Mouse (Mus musculus) embryonic facial prominence, embryonic 15.5 days (tissue): ENCODE measurements around the gene Grb14. TPM values are rescaled to one million over a fixed set of nuclear protein-coding genes. Genes with fewer than 3 reads are reported as not detected.

ENCODE experiments used
- ATAC-seq: fragments of 200-750 bp; cut with Nextera tagmentation; 2 replicates; pipeline ENCODE4 v1.8.0; 2017; ENCODE audit warnings: low read depth, moderate TSS enrichment; ENCODE audit not compliant: insufficient number of reproducible peaks, low FRiP score, low TSS enrichment
- H3K27ac ChIP-seq: fragments of 300-500 bp; sonication (generic); replicated peaks from 2 replicates; pipeline ENCODE4 v1.5.1; 2015; ENCODE audit warnings: mild to moderate bottlenecking, inconsistent platforms
- H3K27me3 ChIP-seq: fragments of 300-500 bp; sonication (generic); 2 replicates; pipeline ENCODE4 v1.6.1; 2015; ENCODE audit warnings: inconsistent platforms
- H3K36me3 ChIP-seq: fragments of 300-500 bp; sonication (generic); 2 replicates; pipeline ENCODE4 v1.6.1; 2015; ENCODE audit warnings: mild to moderate bottlenecking, inconsistent platforms
- H3K4me1 ChIP-seq: fragments of 300-500 bp; sonication (generic); 2 replicates; pipeline ENCODE4 v1.6.1; 2015; ENCODE audit warnings: inconsistent platforms
- H3K4me2 ChIP-seq: fragments of 300-500 bp; sonication (generic); replicated peaks from 2 replicates; pipeline ENCODE4 v1.6.1; 2015; ENCODE audit warnings: mild to moderate bottlenecking, inconsistent platforms
- H3K4me3 ChIP-seq: fragments of 300-500 bp; sonication (generic); replicated peaks from 2 replicates; pipeline ENCODE4 v1.5.1; 2015; ENCODE audit warnings: mild to moderate bottlenecking, inconsistent platforms
- H3K9ac ChIP-seq: fragments of 300-500 bp; sonication (generic); 2 replicates; pipeline ENCODE4 v1.6.1; 2015; ENCODE audit warnings: inconsistent platforms
- H3K9me3 ChIP-seq: fragments of 300-500 bp; sonication (generic); replicated peaks from 2 replicates; pipeline ENCODE4 v1.6.1; 2016; ENCODE audit warnings: inconsistent platforms
- WGBS: fragments of 180-500 bp; shearing (Covaris S2); methylation state at CpG from one replicate; pipeline ENCODE4 v1.1.7; 2015; 5-methylcytosine and 5-hydroxymethylcytosine counted together
- polyA plus RNA-seq: library from polyadenylated mRNA; unstranded; fragments of >200 nt; fragmentation: Nextera tagmentation; extraction: Ambion mirVana; gene quantifications from 2 replicates; pipeline ENCODE4 v1.2.1, GENCODE M21; 2015

The Grb14 gene
- polyA plus RNA-seq, 1 experiment from 2014 or later, result 12.5 TPM

DNA sequence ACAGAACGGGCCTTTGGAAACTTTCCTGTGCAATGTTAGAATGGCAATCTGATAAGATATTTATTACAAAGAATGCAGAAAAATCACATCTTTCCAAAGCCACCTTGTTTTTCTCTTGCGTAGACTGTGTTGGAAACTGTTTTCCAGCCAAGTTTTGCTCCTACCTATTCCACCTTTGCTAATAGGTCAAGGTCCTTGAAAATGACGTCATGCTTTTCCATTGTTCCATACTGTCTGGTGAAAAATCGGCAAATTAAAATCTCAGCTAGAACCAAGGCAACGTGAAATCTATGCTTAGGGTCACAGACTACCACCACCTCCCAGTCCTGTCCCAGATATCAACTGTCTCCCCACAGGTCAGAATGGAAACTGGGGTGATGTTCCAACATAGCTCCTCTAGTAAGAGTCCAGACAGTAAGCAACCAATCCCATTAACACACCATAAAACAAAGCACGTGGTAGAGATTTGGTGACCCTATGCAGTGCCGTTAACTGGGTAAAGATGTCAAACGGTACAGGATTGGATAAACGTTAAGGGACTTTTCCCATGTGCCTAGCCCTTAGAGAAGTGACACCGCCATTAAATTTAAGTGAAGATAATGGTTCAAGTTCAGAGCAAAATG, 50.9 kb downstream of the Grb14 start:
- Histone ChIP-seq H3K9me3 (no peaks in the 10 kb centered on the region), H3K4me2 (no peak overlapping the region), H3K9ac (no peak overlapping the region), H3K27ac (no peak overlapping the region), H3K4me1 (peaks cover 4% of the 10 kb centered on the region; the same call in 1 of the 2 replicates), H3K4me3 (no peak overlapping the region), H3K27me3 (no peaks in the 10 kb centered on the region), H3K36me3 (no peaks in the 10 kb centered on the region)
- WGBS, result 70% methylated on average over 10 of the region's 10 CpGs
- no peak for ATAC-seq

DNA sequence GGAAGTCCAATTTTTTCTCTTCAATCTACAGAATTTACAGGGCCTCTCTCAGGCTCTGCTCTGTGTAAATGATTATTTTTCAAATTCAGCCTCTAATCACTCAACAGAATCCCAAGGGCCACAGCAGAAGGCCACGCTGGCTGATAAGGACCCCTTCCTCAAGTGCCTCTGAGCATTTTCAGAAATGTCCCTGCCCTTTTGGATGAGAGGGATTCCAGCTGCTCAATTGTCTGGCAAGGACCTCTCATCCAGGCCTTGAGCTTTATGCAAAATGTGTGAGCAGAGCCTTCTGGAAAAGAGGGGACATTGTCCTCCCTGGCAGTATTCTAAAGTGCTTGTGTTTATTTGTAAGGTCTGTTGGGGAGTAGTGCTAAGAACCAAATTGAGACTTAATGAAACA, 51.7 kb downstream of the Grb14 start:
- Histone ChIP-seq H3K36me3 (no peaks in the 10 kb centered on the region), H3K27ac (no peak overlapping the region), H3K9ac (no peak overlapping the region), H3K4me2 (no peak overlapping the region), H3K4me1 (peaks cover 4% of the 10 kb centered on the region; the same call in 1 of the 2 replicates), H3K27me3 (no peaks in the 10 kb centered on the region), H3K9me3 (no peaks in the 10 kb centered on the region), H3K4me3 (no peak overlapping the region)
- no peak for ATAC-seq
- WGBS, result 85% methylated on average over 1 of the region's 1 CpGs

DNA sequence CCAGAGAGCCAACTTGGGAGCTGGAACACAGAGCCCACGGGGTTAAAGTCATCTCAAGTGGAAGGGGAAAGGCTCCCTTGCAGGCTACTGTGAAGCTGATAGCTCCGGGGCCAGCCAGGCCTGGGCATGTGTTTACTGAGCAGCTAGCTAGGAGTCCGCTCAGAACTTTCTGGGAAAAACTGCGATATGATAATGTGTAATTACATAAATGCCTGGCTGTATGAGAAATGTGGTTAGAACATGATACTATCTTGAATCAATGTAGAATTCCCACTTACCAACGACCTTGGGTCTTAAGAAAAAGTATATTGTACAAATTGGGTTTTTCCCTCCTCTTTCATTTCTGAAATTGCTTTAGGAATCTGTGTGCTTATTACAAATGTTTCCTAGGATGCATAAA, 53.0 kb downstream of the Grb14 start:
- WGBS, result 38% methylated on average over 5 of the region's 5 CpGs
- Histone ChIP-seq H3K9ac (no peak overlapping the region), H3K4me2 (no peak overlapping the region), H3K27me3 (no peaks in the 10 kb centered on the region), H3K4me3 (no peak overlapping the region), H3K36me3 (no peaks in the 10 kb centered on the region), H3K27ac (no peak overlapping the region), H3K9me3 (no peaks in the 10 kb centered on the region), H3K4me1 (peaks cover 11% of the 10 kb centered on the region; the same call in 1 of the 2 replicates)
- ATAC-seq, result no peak

DNA sequence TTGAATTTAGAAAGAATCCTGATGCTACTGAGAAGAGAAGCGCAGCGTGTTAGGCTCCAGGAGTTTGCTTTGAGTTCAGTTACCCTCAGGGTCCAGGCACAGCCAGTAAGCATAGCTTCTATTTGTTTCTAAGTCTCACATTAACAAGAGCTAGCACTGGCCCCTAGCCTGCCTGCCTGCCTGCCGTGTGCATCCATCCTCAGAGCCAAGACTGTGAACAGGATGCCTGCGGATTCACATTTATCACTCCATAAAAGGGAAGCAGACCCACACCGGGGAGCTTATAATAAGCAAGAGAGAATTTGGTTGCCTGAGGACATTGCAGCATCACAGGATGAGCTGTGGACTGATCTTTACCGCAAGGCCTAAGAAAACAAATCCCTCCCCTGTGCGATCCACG, 53.8 kb downstream of the Grb14 start:
- no peak overlapping the region for H3K27ac ChIP-seq
- no peaks in the 10 kb centered on the region for H3K27me3 ChIP-seq
- H3K9ac ChIP-seq, result no peak overlapping the region
- H3K4me2 ChIP-seq, result no peak overlapping the region
- H3K4me1 ChIP-seq, result peaks cover 12% of the 10 kb centered on the region; the same call in 1 of the 2 replicates
- no peak for ATAC-seq
- H3K4me3 ChIP-seq, result no peak overlapping the region
- 40% methylated on average over 8 of the region's 8 CpGs for WGBS
- no peaks in the 10 kb centered on the region for H3K36me3 ChIP-seq
- H3K9me3 ChIP-seq, result no peaks in the 10 kb centered on the region

DNA sequence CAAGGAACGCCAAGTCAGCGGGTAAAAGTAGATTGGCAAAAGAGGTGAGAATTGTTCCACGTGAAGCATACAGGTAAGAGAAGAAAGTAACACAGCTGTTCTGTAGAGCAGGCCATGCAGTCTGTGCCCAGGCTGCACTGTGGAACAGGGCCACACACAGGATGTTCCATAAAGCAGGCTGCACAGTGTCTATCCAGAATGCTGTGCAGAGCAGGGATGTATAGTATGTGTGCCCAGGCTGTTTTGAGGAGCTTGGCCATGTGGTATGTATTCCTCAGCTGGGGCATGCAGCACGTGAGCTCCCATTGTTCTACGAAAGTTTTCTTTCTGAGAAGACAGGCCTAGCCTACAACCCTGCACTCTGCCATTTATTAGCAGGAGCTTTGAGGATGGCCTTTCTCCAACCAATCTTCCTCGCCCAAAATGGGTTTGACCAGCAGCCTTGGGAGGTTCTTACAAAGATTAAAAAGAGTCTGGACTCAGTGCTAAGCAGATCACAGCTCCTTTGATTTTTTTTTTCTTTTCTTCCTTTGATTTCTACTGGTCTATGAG, 57.8 kb downstream of the Grb14 start:
- H3K27me3 ChIP-seq, result no peaks in the 10 kb centered on the region
- no peaks in the 10 kb centered on the region for H3K9me3 ChIP-seq
- ATAC-seq, result no peak
- peaks cover 8% of the 10 kb centered on the region; the same call in 1 of the 2 replicates for H3K4me1 ChIP-seq
- H3K27ac ChIP-seq, result no peak overlapping the region
- no peak overlapping the region for H3K4me2 ChIP-seq
- H3K9ac ChIP-seq, result no peak overlapping the region
- 75% methylated on average over 6 of the region's 6 CpGs for WGBS
- no peaks in the 10 kb centered on the region for H3K36me3 ChIP-seq
- no peak overlapping the region for H3K4me3 ChIP-seq

DNA sequence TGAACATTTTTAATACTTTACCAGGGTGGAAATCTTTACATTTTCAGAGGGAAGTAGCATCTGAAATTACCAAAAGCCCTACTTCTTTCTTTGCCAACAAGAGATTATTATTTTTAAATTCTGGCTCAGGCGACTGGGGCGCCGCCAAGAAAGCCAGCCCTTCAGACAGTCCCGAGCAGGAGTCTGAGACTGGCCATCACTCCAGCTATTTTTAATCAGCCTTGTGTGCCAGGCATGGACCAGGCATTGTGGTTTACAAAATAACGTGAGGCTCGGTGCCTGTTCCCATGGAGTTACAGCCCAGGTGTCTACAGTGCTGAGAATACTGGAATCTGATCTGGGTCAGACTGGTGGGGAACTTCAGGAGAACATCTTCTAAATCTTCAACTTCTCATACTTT, 58.5 kb downstream of the Grb14 start:
- Histone ChIP-seq H3K9me3 (no peaks in the 10 kb centered on the region), H3K4me2 (no peak overlapping the region), H3K9ac (no peak overlapping the region), H3K27ac (no peak overlapping the region), H3K4me3 (no peak overlapping the region), H3K4me1 (peaks cover 8% of the 10 kb centered on the region; the same call in 1 of the 2 replicates), H3K36me3 (no peaks in the 10 kb centered on the region), H3K27me3 (no peaks in the 10 kb centered on the region)
- ATAC-seq, result no peak
- WGBS, result 65% methylated on average over 6 of the region's 6 CpGs

DNA sequence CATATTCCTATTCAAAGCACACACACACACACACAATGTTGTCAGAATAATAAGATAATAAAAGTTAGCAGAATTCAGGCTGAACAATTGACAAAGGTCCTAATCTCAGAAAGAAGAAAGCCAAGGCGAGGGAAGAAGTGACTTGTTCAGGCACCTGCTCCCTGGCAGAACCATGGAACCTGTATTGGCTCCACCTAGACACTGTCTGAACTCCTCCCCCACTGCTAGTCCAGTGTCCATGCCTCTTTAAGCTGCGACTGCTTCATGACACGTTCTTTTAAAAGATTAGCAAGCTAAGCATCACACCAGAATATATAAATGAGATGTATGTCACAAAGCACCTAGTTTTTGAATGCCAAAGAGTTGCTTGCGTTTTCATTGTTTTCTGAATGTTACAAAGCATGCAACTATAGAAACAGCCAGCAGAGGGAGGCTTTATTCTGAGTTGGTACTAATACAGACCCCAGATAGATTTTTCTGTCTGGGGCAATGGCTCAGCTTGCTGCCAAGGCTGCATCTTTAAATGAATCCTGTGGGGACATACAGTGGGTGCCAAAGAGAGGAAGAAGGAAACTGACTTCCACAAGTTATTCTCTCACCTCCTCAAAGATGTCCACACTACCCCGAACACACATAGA, 59.4 kb downstream of the Grb14 start:
- H3K9me3 ChIP-seq, result no peaks in the 10 kb centered on the region
- no peaks in the 10 kb centered on the region for H3K27me3 ChIP-seq
- no peak overlapping the region for H3K9ac ChIP-seq
- H3K4me3 ChIP-seq, result no peak overlapping the region
- no peak overlapping the region for H3K4me2 ChIP-seq
- ATAC-seq, result no peak
- H3K4me1 ChIP-seq, result peaks cover 8% of the 10 kb centered on the region; the same call in 1 of the 2 replicates
- no peaks in the 10 kb centered on the region for H3K36me3 ChIP-seq
- whole genome bisulfite sequencing, result 33% methylated on average over 5 of the region's 5 CpGs
- no peak overlapping the region for H3K27ac ChIP-seq

DNA sequence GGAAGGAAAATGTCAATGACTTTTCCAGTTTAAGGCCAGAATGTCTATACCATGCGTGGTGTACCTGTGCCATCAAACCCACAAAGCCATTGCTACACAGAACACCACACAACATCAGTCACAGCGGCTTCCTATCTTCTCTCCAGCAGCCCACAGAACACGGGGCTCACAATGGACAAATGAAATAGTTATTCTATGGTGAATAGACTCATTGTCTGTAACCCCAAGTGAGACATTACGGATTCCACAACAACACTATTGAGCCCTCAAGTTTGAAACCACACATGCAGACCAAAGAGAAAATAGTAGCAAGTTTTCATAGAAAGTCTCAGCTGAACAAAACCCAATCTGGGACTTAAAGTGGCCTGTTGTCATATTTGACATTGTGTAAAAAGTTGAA, 62.6 kb downstream of the Grb14 start:
- WGBS, result 68% methylated on average over 4 of the region's 4 CpGs
- no peak overlapping the region for H3K9ac ChIP-seq
- H3K27me3 ChIP-seq, result no peaks in the 10 kb centered on the region
- H3K4me1 ChIP-seq, result peaks cover 5% of the 10 kb centered on the region; the same call in 1 of the 2 replicates
- no peak overlapping the region for H3K4me3 ChIP-seq
- no peaks in the 10 kb centered on the region for H3K36me3 ChIP-seq
- no peak overlapping the region for H3K4me2 ChIP-seq
- H3K27ac ChIP-seq, result no peak overlapping the region
- no peaks in the 10 kb centered on the region for H3K9me3 ChIP-seq
- ATAC-seq, result no peak

DNA sequence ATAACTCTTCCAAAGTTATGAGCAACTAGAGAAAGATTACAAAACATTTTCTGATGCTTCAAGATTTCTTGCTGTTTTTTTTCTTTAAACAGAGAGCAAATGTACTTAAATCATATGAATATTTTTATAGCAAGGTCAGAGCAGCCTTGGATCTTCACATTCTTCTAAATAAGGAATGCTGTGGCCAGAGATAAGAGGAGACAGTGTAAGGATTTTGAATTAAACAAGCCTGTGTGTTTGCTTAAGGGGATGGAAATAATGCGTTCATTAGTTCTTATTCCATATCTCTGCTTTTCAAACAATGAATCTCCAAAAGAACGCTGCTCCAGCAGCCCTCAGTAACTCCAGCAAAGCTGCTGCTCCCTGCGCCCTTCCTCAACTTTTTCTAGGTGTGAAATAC, 63.4 kb downstream of the Grb14 start:
- Histone ChIP-seq H3K4me2 (no peak overlapping the region), H3K9ac (no peak overlapping the region), H3K27me3 (no peaks in the 10 kb centered on the region), H3K4me3 (no peak overlapping the region), H3K4me1 (no peaks in the 10 kb centered on the region), H3K36me3 (no peaks in the 10 kb centered on the region), H3K27ac (no peak overlapping the region), H3K9me3 (no peaks in the 10 kb centered on the region)
- WGBS, result 54% methylated on average over 3 of the region's 3 CpGs
- ATAC-seq, result no peak

DNA sequence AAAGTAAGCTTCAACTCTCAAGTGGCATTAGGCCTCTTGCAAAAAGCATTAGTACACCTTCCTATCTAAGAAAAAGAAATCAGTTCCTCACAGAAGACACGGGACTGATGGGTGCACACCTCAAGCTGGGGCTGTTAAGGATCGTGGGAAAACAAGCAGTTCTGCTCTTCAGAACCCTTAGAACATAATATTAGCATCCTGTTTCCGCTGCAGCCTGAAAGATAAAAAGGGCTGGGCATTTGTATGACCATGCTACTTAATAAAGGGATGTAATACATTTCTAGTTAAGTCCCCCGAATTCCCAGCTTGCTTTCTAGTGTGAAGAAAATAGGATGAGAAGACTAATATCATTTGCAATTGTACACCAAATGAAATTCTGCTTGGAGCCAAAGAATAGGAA, 65.1 kb downstream of the Grb14 start:
- no peak overlapping the region for H3K4me2 ChIP-seq
- no peak overlapping the region for H3K4me3 ChIP-seq
- ATAC-seq, result no peak
- 60% methylated on average over 4 of the region's 4 CpGs for WGBS
- no peaks in the 10 kb centered on the region for H3K27me3 ChIP-seq
- H3K9ac ChIP-seq, result no peak overlapping the region
- H3K36me3 ChIP-seq, result no peaks in the 10 kb centered on the region
- no peaks in the 10 kb centered on the region for H3K9me3 ChIP-seq
- H3K4me1 ChIP-seq, result no peaks in the 10 kb centered on the region
- H3K27ac ChIP-seq, result no peak overlapping the region

DNA sequence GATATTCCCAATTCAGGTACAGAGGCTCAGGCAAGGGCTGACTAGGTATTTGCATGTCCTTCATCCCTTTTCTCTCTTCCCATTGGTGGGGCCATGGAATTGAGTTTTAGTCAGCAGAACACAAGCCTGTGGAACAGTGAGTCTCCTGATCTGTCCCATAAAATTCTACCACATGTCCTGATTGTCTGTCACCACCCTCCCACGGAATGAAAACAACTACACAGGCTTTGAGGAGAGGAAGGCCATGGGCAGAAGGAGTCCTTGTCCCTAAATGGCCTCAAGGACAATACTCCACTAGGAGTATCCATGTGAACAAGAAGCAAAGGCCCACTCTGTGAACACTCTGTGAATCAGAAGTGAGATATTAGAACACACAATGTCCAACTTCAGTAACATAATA, 69.3 kb downstream of the Grb14 start:
- Histone ChIP-seq H3K4me2 (no peak overlapping the region), H3K27ac (no peak overlapping the region), H3K27me3 (no peaks in the 10 kb centered on the region), H3K4me3 (no peak overlapping the region), H3K36me3 (no peaks in the 10 kb centered on the region), H3K9ac (no peak overlapping the region), H3K4me1 (no peaks in the 10 kb centered on the region), H3K9me3 (no peaks in the 10 kb centered on the region)
- WGBS, result 32% methylated on average over 1 of the region's 1 CpGs
- ATAC-seq, result no peak

DNA sequence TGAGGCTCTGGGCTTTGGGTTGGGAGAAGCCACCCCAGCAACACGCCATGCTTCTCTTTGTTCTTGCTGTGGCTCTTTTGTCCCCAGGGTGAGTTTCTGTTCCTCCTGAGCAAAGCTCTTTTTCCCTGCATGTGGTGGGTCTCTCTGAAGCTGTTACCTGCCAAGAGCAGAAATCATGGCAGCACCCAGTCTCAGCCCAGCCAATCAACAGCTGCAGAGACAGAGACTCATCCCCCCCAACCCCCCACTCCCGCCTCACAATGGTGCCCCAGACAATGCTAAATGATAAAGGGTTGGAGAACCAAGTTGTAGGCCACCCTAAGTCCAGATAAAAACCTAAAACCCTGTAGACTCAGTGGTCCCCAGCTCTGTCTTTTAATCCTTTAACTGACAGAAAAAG, 75.6 kb downstream of the Grb14 start:
- Histone ChIP-seq H3K4me2 (no peak overlapping the region), H3K36me3 (no peaks in the 10 kb centered on the region), H3K27ac (no peak overlapping the region), H3K4me3 (no peak overlapping the region), H3K9ac (no peak overlapping the region), H3K27me3 (no peaks in the 10 kb centered on the region), H3K9me3 (no peaks in the 10 kb centered on the region), H3K4me1 (no peaks in the 10 kb centered on the region)
- ATAC-seq, result no peak
- 45% methylated on average over 2 of the region's 2 CpGs for WGBS
